Comparison of ENCODE assay signal across 1 mouse cellular context in the genomic region with DNA sequence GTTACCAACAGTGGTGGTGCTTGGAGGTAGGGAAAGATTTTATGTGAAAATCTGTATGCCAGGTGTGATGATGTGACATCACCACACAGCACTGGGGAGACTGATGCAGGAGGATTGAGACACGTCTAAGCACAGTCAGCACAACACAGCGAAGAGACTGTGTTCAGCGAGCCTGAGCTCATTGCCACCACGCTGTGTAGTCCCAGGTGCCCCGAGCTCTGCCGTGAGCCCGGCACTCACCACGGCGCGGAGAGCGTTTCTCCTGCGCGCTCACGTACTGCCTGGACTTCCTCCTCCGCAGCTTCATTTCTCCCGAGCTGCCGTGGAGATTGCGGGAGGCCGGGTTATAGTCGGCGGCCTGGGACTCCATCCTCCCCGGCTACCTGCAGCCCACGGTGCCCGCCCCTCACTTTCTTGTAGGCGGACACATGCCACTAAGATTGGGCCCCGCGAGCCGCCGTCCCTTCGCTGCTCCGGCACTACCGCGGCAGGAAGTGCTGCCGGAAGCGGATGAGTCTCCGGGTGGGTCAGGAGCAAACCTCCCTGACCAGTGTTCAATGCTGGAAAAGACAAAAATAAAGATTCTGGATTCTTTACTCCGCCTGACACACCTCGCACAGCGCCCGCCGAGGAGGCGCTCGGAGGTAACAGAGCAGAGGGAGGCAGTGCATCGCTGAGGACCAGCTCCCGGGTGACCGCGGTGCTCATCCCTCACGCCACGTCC.
TF ChIP-seq lines count a peak whose summit lies in the region.

No protein-coding gene starts in this region.

TF ChIP-seq in MEL, 35 proteins besides CTCF, POLR2A, EP300 and RAD21 (continued from another document):
- TF ChIP-seq MXI1 (IDR thresholded peaks at IDR 0.05; ENCODE audit: low read depth, low read length), result peak; percentile 83
- TF ChIP-seq POLR2AphosphoS5 (IDR thresholded peaks at IDR 0.05; ENCODE audit: borderline replicate concordance, low read depth, low read length), result no peak
- no peak for TF ChIP-seq NRF1 (IDR thresholded peaks at IDR 0.05; ENCODE audit: insufficient read depth, low read depth, low read length, poor library complexity, severe bottlenecking)
- 0 out of 2 replicates have a peak, but pooled peaks have one; percentile 40 for TF ChIP-seq POLR2AphosphoS2 (IDR thresholded peaks at IDR 0.05; ENCODE audit: low read length)
- peak; percentile 82 for TF ChIP-seq NELFE (IDR thresholded peaks at IDR 0.05; ENCODE audit: low read depth, low read length)
- TF ChIP-seq JUND (IDR thresholded peaks at IDR 0.05; ENCODE audit: low read depth, low read length), result no peak
- no peak for TF ChIP-seq SMC3 (IDR thresholded peaks at IDR 0.05; ENCODE audit: low read depth, low read length)
- TF ChIP-seq UBTF (IDR thresholded peaks at IDR 0.05; ENCODE audit: borderline replicate concordance, insufficient read depth, low read depth, low read length), result peak; percentile 29; the same call in 1 of the 2 replicates
- TF ChIP-seq SIN3A (IDR thresholded peaks at IDR 0.05; ENCODE audit: low read length), result peak; percentile 83
- peak; percentile 79; the same call in 1 of the 2 replicates for TF ChIP-seq MYC (IDR thresholded peaks at IDR 0.05; ENCODE audit: low read depth, low read length)
- peak; percentile 44; the same call in 1 of the 2 replicates for TF ChIP-seq MAX (IDR thresholded peaks at IDR 0.05; ENCODE audit: low read length)
- peak; percentile 51; the same call in 1 of the 2 replicates for TF ChIP-seq TCF12 (IDR thresholded peaks at IDR 0.05; ENCODE audit: low read depth, low read length)
- TF ChIP-seq E2F4 (IDR thresholded peaks at IDR 0.05; ENCODE audit: borderline replicate concordance, low read depth, low read length), result no peak
- peak; percentile 90 for TF ChIP-seq HCFC1 (IDR thresholded peaks at IDR 0.05; ENCODE audit: low read depth, low read length)
TF ChIP-seq in MEL: peak in this region for 13.
